Comparison of ENCODE assay signal across 8 mouse cellular contexts in the genomic region with DNA sequence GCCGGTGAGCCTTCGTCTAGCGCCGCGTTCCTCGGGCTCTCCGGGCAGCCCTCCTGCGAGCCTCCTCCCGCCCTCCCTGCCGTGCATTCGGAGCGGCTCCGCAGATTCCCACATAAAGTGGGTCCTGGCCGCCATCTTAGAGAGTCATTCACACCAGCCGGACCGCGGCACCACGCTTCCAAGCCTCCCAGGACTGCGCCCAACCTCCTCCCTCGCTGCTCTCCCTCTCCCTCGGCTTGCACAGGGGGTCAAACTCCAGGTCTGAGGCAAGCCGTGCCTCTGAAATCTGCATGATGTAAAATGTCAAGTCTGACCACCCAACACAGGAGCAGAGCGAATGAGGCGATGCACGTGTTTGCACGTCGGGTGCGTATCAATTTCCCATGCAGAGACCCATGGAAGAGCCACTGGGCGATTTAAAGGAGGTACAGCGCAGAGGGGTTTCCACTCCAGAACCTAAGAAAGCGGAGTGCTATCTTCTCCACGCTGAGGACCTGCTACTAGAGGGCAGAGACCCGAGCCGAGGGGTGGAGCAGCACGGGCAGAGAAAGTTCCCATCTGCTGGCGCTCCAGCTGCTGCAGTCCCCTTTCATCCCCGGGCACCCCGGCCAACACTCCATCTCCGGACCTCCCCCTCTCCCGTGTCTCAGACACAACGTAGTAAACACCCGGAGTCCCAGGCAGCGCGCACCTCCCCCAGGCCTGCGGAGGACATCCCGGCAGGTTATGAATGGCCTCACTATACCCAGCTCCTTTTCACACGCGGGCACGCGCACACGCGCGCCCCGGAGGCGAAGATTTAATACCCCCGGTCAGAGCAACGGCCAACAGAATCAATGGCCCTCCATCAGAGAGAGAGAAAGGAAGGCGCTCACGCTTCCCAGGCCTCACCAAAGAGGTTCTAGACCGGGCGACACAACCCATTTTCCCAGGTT. TPM values are rescaled to one million over a fixed set of nuclear protein-coding genes. Genes with fewer than 3 reads are reported as not detected.
DNase-seq lines count a peak whose midpoint lies in the region; ATAC-seq lines count a peak whose summit lies in the region.

No protein-coding gene starts in this region.

- peaks cover 15% of the 10 kb centered on the region for H3K4me1 ChIP-seq in intestine, embryonic 16.5 days (ENCODE audit: control insufficient read depth, insufficient read depth, low read length)
- H3K4me1 ChIP-seq in midbrain, embryonic 11.5 days (ENCODE audit: control insufficient read depth, insufficient read depth, low read length) = peaks cover 21% of the 10 kb centered on the region

- ATAC-seq in intestine, embryonic 16.5 days = peak; percentile 28
- peak; percentile 80 for ATAC-seq in midbrain, embryonic 11.5 days (ENCODE audit: low FRiP score)

- intact Hi-C loops in heart, postnatal 25 days (cut with DNase I) = no loop called here
- intact Hi-C loops in left cerebral cortex, postnatal 4 days (cut with DNase I) = loop anchor here (5.0 kb wide), 1 partner anchor 34 kb away; no protein-coding TSS in a partner anchor

- no peaks in the 10 kb centered on the region for H3K36me3 ChIP-seq in intestine, embryonic 16.5 days (ENCODE audit: control insufficient read depth, insufficient read depth, low read length)
- H3K36me3 ChIP-seq in midbrain, embryonic 11.5 days (ENCODE audit: control insufficient read depth, insufficient read depth, low read length) = no peaks in the 10 kb centered on the region

- peak; percentile 97 for DNase-seq in heart, adult 11 months
- DNase-seq in heart, postnatal 25 days (ENCODE audit: low spot score) = no peak
- DNase-seq in embryo, embryonic 10 days (ENCODE audit: low spot score) = peak; percentile 83
- DNase-seq in gastrocnemius, postnatal 10 days = peak; percentile 56
- peak; percentile 87 for DNase-seq in left cerebral cortex, postnatal 4 days
- peak; percentile 99 for DNase-seq in midbrain, embryonic 11.5 days (ENCODE audit: low spot score, missing footprints)
- DNase-seq in spleen, adult 18-20 months = peak; percentile 31 to 46

- H3K27me3 ChIP-seq in intestine, embryonic 16.5 days (replicated peaks; ENCODE audit: control insufficient read depth, insufficient read depth, low read length) = no peaks in the 10 kb centered on the region
- no peaks in the 10 kb centered on the region for H3K27me3 ChIP-seq in midbrain, embryonic 11.5 days (ENCODE audit: control insufficient read depth, insufficient read depth, low read length)

- H3K9me3 ChIP-seq in intestine, embryonic 16.5 days (ENCODE audit: control insufficient read depth, low read length) = no peaks in the 10 kb centered on the region
- no peaks in the 10 kb centered on the region for H3K9me3 ChIP-seq in midbrain, embryonic 11.5 days (ENCODE audit: control insufficient read depth, low read length)

- H3K4me3 ChIP-seq in intestine, embryonic 16.5 days (ENCODE audit: low read length) = peak overlapping the region; percentile 92
- H3K4me3 ChIP-seq in midbrain, embryonic 11.5 days (ENCODE audit: low read depth, low read length) = peak overlapping the region; percentile 98

- peak overlapping the region; percentile 96 for H3K4me2 ChIP-seq in intestine, embryonic 16.5 days (ENCODE audit: low read depth, low read length)
- H3K4me2 ChIP-seq in midbrain, embryonic 11.5 days = peak overlapping the region; percentile 92

- 0% methylated on average over 61 of the region's 61 CpGs for WGBS in intestine, embryonic 16.5 days
- under 1% methylated on average over 61 of the region's 61 CpGs for WGBS in midbrain, embryonic 11.5 days

- H3K27ac ChIP-seq in intestine, embryonic 16.5 days (ENCODE audit: low read length) = peak overlapping the region; percentile 99
- peak overlapping the region; percentile 93 for H3K27ac ChIP-seq in midbrain, embryonic 11.5 days (ENCODE audit: low read depth, low read length)

- H3K9ac ChIP-seq in intestine, embryonic 16.5 days (ENCODE audit: low read depth, low read length) = peak overlapping the region; percentile 93
- H3K9ac ChIP-seq in midbrain, embryonic 11.5 days (ENCODE audit: low read length) = peak overlapping the region; percentile 95

RNA-seq across cellular contexts. Expression of gene Spen, which starts 1.8 kb away (rescaled TPM):
- 10 to 100 TPM; 27.3 to 29.7 TPM for total RNA-seq in heart, postnatal 25 days (2021)
- 10 to 100 TPM; 23.4 to 30.9 TPM for total RNA-seq in gastrocnemius, postnatal 10 days (2021)
- 6.2 and 6.3 TPM in 2 replicates for polyA plus RNA-seq in intestine, embryonic 16.5 days (2015; fragmentation: Nextera tagmentation; extraction: Ambion mirVana)
- total RNA-seq in left cerebral cortex, postnatal 4 days (2021) = 10 to 100 TPM; 80.6 to 86.1 TPM
- polyA plus RNA-seq in midbrain, embryonic 11.5 days (2014; fragmentation: Nextera tagmentation; extraction: Ambion mirVana) = 15.7 and 17.1 TPM in 2 replicates
